Mouse (Mus musculus) heart, adult 2 months (tissue): Measurements from ENCODE around the gene Gipc2. TPM values are rescaled to one million over a fixed set of nuclear protein-coding genes. Genes with fewer than 3 reads are reported as not detected.

Source experiments
- DNase-seq, 2 experiments: peaks; one replicate each; pipeline ENCODE4 v3.0.0; 2021
- H3K27ac ChIP-seq: fragments of 200-600 bp; 2 replicates; pipeline ENCODE4 v1.8.1; 2022
- H3K27me3 ChIP-seq: fragments of 200-500 bp; 2 replicates; pipeline ENCODE4 v1.6.1; 2012; ENCODE audit warnings: mild to moderate bottlenecking, low read length, inconsistent platforms, mixed read lengths; ENCODE audit not compliant: control insufficient read depth, insufficient read depth
- H3K36me3 ChIP-seq: fragments of 200-500 bp; 2 replicates; pipeline ENCODE4 v1.6.1; 2012; ENCODE audit warnings: low read length, inconsistent platforms; ENCODE audit not compliant: control insufficient read depth, insufficient read depth
- H3K4me1 ChIP-seq: fragments of 200-500 bp; 2 replicates; pipeline ENCODE4 v1.6.1; 2011; ENCODE audit warnings: low read length; ENCODE audit not compliant: control insufficient read depth, insufficient read depth
- H3K4me3 ChIP-seq: fragments of 200-600 bp; 2 replicates; pipeline ENCODE4 v1.8.1; 2022
- H3K79me2 ChIP-seq: fragments of 200-500 bp; replicated peaks from 2 replicates; pipeline ENCODE4 v1.6.1; 2012; ENCODE audit warnings: mild to moderate bottlenecking, inconsistent platforms, low read length, moderate library complexity, mixed read lengths; ENCODE audit not compliant: control insufficient read depth, insufficient read depth
- H3K9ac ChIP-seq: fragments of 200-500 bp; 2 replicates; pipeline ENCODE4 v1.6.1; 2012; ENCODE audit warnings: low read depth, mild to moderate bottlenecking, control low read depth, inconsistent platforms, low read length, mixed read lengths
- CTCF ChIP-seq: fragments of 200-600 bp; IDR thresholded peaks from 2 replicates; pipeline ENCODE4 v1.8.1; 2022; ENCODE audit warnings: antibody characterized with exemption, mild to moderate bottlenecking, moderate library complexity
- EP300 ChIP-seq: fragments of 200-500 bp; IDR thresholded peaks from 2 replicates; pipeline ENCODE4 v1.6.1; 2011; ENCODE audit warnings: low read depth, low read length, control low read depth; ENCODE audit not compliant: insufficient read depth
- POLR2A ChIP-seq: fragments of 200-500 bp; IDR thresholded peaks from 2 replicates; pipeline ENCODE4 v1.6.1; 2011; ENCODE audit warnings: mild to moderate bottlenecking, low read depth, low read length, control low read depth; ENCODE audit not compliant: insufficient read depth
- WGBS: fragments of 180-500 bp; shearing (Covaris S2); methylation state at CpG from one replicate; pipeline ENCODE4 v1.1.7; 2018; 5-methylcytosine and 5-hydroxymethylcytosine counted together
- intact Hi-C: fragments of 180-260 bp; cut with DNase I; formaldehyde crosslinking; loops from one replicate; pipeline ENCODE4 v1.15.1; 2025
- polyA plus RNA-seq: library from polyadenylated mRNA; depleted of rRNA; stranded (reverse); fragments of >200 nt; gene quantifications from 2 replicates; pipeline ENCODE4 v1.2.3, GENCODE M21; 2012
- total RNA-seq, 2 experiments: library from RNA; stranded (reverse); gene quantifications; 2 replicates each; pipeline ENCODE4 v1.2.3; 2021

The Gipc2 gene
- total and polyA plus RNA-seq, 3 experiments: 3.5 to 6.1 (median 5.2) TPM

DNA sequence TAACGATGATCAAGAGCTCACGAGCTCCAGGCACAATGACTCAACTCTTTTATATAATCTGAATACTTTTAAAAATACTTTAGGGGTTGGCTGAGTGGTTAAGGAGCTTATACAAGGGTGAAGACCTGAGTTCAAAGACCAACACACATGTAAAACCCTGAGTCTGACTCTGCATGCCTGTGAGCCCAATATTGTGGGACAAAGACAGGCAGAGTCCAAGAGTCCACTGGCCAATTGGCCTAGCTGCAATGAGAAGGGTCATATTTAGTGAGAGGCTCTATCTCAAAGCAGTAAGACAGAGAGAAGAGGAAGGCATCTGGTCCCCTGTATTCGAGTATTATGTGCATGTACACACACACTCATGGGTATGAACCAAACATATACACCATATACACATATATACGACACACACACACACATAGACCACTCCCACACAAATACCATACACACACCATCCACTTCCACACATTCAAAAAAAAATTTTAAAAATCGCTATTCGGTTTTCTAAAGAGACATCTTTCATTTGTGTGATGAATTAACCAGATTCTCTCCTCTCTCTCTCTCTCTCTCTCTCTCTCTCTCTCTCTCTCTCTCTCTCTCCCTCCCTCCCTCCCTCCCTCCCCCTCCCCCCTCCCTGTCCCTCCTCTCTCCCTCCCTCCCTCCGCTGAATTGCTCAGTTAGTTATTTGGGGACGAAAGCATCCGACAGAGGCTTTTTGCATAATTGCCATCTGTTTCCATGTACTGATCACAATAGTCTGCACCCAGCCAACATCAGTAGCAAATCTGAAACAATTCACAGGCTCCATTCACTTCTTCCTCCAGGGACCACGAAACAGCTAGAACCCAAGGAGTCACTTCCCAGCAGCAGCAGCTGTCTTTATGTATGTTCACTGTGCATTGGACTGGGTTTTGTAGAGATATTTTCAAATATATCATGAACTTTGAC, 7.4 kb downstream of the Gipc2 start:
- Histone ChIP-seq H3K9ac (no peak overlapping the region), H3K36me3 (no peaks in the 10 kb centered on the region), H3K27ac (no peak overlapping the region), H3K4me3 (no peak overlapping the region), H3K4me1 (peaks cover 1% of the 10 kb centered on the region; the same call in 1 of the 2 replicates), H3K79me2 (no peaks in the 10 kb centered on the region), H3K27me3 (no peaks in the 10 kb centered on the region)
- 60% methylated on average over 10 of the region's 10 CpGs for WGBS
- DNase-seq: no peak
- TF ChIP-seq CTCF: no peak
- no peak for TF ChIP-seq POLR2A
- no peak for TF ChIP-seq EP300
- intact Hi-C loops: no loop called here

- Histone ChIP-seq H3K4me1 (peaks cover 3% of the 10 kb centered on the region), H3K4me3 (no peak overlapping the region), H3K79me2 (no peaks in the 10 kb centered on the region), H3K27ac (no peak overlapping the region), H3K27me3 (no peaks in the 10 kb centered on the region), H3K36me3 (no peaks in the 10 kb centered on the region), H3K9ac (no peak overlapping the region)
- DNase-seq: no peak
- intact Hi-C loops: no loop called here
- TF ChIP-seq EP300 (no peak), POLR2A (no peak), CTCF (no peak)
- 70% methylated on average over 23 of the region's 23 CpGs for WGBS
Observed at GRCm38 (mm10) chr3:152156816-152157496, 9.1 kb downstream of the Gipc2 start.

DNA sequence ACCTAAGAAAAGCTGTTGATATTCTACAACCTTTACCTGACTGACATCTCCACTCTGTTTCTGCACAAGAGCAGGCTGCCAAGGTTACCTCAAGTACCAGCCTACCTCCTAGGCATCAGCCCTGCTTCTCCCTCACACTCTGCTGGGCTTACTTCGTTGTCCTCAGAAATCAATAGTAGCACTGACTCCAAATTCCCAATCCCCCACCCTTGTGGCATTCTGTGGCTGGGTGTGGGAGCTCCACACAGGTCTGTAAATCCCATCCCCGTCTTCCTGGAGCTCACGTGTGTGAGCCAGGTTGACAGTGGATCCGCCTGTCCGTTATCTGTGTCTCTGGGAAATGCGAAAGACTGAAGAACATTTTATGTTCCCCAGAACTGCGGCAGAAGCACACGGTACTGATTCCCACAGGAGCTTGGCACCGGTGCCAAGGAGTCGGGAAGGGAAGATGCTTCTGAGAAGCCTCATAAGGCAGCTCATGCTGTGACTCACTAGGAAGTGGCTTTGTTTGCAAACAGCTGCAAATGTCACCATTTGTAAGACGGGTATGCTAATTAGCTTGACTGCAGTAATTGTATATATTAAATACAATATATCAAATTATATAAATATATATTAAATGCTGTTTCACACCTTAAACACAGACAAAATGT, 10.6 kb downstream of the Gipc2 start:
- no peaks in the 10 kb centered on the region for H3K36me3 ChIP-seq
- H3K4me1 ChIP-seq: peaks cover 3% of the 10 kb centered on the region
- no peak overlapping the region for H3K27ac ChIP-seq
- no peak overlapping the region for H3K4me3 ChIP-seq
- TF ChIP-seq POLR2A (no peak), CTCF (no peak), EP300 (no peak)
- intact Hi-C loops: no loop called here
- no peak overlapping the region for H3K9ac ChIP-seq
- 61% methylated on average over 11 of the region's 11 CpGs for WGBS
- H3K27me3 ChIP-seq: no peaks in the 10 kb centered on the region
- no peak for DNase-seq
- H3K79me2 ChIP-seq: no peaks in the 10 kb centered on the region

- H3K27ac ChIP-seq: no peak overlapping the region
- no peaks in the 10 kb centered on the region for H3K27me3 ChIP-seq
- no peak overlapping the region for H3K4me3 ChIP-seq
- peaks cover 6% of the 10 kb centered on the region; the same call in 1 of the 2 replicates for H3K36me3 ChIP-seq
- 91% methylated on average over 5 of the region's 5 CpGs for WGBS
- H3K9ac ChIP-seq: no peak overlapping the region
- TF ChIP-seq EP300 (no peak), POLR2A (no peak), CTCF (no peak)
- H3K79me2 ChIP-seq: no peaks in the 10 kb centered on the region
- H3K4me1 ChIP-seq: peaks cover 10% of the 10 kb centered on the region
- no peak for DNase-seq
- intact Hi-C loops: no loop called here
Observed at GRCm38 (mm10) chr3:152154095-152154494, 11.9 kb downstream of the Gipc2 start.

GRCm38 (mm10) chr3:152153152-152153551, 12.9 kb downstream of the Gipc2 start:
- TF ChIP-seq EP300: no peak
- 95% methylated on average over 2 of the region's 2 CpGs for WGBS
- H3K36me3 ChIP-seq: peaks cover 7% of the 10 kb centered on the region; the same call in 1 of the 2 replicates
- no peaks in the 10 kb centered on the region for H3K27me3 ChIP-seq
- no peak for DNase-seq
- intact Hi-C loops: no loop called here
- H3K4me1 ChIP-seq: peaks cover 10% of the 10 kb centered on the region
- H3K27ac ChIP-seq: no peak overlapping the region
- H3K9ac ChIP-seq: no peak overlapping the region
- no peaks in the 10 kb centered on the region for H3K79me2 ChIP-seq
- no peak overlapping the region for H3K4me3 ChIP-seq
